Mouse (Mus musculus): ENCODE measurements at regions not wholly inside any gene's neighbourhood (a gene's known extent, or its start where the extent isn't known, plus 50 kb on each side); places are given as distances from the start of the nearest gene placed in this dataset.
"Not testable (repeated sequence)": the region's sequence is repeated elsewhere in the genome, so short reads cannot be mapped to it uniquely, and the experiment has no call there.

DNA sequence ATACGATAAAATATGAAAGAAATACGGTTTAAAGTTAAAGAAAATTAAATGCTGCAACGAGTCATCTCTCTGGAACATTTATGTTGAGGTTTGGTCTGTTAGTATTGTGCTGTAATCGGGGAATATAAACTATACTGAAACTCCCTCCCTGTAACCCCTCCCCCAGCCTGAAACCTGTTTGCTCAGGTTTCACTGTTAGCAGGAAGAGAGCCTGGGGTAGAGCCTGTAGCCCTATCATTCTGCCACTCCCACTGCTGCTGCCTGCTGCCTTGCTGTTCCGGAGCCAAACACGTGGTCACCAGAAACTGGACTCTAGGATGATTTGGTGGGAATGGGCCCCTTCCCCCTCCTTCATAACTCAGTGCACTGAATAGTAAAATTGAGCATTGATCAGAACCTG lies 127.3 kb upstream of the Tram1l1 start:
- not testable (repeated sequence) for DNase-seq

DNA sequence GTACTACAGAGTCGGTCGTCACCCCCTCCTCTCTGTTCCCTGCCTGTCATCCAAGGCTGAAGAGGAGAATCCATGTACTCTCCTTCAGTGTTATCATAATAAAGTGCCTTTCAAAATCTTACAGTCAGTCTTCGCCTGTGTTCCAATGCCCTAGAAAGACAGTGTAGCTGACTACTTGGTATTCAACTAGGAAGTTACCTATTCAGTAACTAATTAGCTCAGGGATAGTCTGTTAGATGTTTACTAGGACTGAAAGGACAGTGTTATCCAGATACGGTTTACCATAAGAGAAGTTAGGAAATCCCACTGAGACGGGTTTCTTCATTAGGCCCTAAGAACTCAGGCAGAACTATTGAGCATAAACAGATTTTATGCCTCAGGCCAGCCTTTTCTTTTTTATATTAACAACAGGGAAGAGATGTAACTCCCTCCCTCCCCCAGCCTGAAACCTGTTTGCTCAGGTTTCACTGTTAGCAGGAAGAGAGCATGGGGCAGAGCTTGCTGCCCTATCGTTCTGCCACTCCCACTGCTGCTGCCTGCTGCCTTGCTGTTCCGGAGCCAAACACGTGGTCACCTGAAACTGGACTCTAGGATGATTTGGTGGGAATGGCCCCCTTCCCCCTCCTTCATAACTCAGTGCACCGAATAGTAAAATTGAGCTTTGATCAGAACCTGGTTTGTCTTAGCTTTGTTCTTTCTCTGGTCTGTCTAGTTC lies 120.3 kb upstream of the Tram1l1 start:
- not testable (repeated sequence) for DNase-seq

DNA sequence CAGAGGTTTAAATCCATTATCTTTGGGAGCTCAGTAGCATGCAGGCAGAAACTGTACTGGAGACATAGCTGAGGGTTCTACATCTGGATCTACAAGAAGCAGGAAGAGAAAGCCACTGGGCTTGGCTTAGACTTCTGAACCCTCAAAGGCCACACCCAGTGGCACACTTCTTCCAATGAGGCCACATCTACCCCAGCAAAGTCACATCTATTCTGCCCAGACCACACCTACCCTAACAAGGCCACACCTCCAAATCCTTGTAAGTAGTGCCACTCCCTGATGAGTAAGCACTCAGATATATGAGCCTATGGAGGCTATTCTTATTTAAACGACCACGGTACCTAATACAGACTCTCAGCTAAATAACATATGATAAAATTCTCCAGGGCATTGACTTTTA lies 103.5 kb upstream of the Tram1l1 start:
- no peak for DNase-seq

DNA sequence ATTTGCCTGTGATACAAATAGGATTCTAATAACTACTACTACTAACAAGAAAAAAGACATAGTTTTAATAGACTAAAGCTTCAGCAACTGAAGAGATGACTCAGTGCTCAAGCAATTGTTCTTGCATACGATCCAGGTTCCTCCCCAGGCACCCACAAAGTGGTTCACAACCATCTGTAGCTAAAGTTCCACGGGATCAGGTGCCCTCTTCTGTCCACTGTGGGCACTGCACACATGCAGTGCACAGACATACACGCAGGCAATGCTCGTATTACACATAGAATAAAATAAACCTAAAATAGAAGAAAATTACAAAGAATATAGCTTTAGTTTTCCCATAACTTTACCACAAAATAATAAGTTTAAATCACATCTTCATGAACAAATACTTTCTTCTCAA lies 94.7 kb upstream of the Tram1l1 start:
- no peak for DNase-seq

DNA sequence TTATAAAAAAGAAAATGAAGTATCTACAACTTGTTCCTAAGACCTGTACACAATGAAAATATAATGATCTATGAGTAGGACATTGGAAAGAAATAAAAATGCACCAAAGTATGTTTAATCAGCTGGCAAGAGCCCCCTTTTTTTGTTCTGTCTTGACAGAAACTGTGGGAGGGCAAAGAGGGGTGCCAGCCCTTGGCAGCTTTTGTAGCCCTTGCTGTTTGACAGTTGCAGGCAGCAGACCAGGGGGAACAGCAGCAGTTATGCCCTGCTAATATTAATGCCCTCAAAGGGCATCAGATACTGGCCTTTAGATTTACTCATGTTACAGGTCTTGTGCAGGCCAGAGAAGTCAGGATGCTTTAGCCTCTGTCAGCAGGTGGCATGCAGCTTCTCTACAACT lies 93.0 kb upstream of the Tram1l1 start:
- no peak for DNase-seq

DNA sequence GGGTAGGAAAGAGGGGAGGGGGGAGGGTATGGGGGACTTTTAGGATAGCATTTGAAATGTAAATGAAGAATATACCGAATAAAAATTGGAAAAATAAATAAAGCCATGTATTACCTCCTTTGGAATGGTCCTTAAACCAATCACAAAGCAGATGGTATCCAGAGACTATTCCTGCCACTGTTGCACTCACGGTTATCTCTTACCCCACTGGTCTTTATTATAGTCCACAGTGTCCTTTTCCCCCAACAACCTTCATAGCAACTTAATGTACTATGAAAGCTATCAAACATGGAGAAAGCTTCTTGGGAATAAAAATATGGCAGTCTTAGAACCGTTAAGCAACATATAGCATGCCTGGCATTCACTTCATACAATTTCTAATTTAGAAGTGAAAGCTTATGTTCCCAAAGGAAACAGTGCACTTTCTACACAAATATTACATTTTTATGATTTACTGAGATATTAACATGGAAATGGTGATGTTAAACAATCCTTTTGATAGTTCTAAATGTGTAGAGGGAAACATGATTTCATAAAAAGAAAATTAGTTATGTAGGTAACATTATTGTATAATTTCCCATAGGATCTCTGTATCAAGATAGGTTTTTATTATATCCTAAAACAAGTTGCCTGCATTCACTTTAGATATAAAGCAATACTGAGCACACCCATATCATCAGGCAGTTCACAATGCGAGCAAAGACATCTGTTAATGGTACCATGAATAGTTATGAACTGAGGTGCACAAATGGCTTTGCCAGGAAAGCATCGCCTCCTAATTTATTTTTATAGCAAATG lies 79.5 kb upstream of the Tram1l1 start:
- no peak for DNase-seq

DNA sequence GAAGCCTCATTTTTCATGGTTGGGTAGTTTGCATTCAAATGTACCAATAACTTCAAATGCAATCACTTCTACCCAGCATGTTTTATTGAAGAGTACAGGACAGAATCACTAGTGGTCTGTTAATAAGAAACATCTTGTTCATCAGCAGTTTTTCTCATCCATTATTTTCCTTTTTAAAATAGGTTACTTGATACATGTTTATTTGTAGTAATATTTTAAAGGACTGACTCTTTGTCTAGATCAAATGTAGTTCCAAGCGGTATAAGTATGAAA lies 79.0 kb upstream of the Tram1l1 start:
- no peak for DNase-seq

DNA sequence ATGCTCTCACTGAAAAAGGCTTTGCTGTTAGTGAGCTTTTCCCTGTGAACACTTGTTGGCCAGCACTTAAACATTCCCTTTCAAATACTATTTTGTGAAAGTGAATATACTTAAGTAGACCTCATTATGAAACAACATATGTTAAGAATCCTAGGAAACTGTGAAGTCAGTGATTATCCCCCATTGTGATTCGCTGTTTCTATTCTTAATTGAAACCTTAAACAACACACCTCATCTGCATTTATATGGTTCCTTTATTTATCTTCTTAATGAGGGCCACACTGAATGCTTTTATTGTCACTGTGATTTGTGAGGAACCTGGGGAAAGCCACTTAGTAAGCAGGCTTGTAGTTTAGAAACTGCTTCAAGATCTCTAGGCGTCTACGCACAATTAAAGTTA lies 58.5 kb upstream of the Tram1l1 start:
- DNase-seq, result no peak

DNA sequence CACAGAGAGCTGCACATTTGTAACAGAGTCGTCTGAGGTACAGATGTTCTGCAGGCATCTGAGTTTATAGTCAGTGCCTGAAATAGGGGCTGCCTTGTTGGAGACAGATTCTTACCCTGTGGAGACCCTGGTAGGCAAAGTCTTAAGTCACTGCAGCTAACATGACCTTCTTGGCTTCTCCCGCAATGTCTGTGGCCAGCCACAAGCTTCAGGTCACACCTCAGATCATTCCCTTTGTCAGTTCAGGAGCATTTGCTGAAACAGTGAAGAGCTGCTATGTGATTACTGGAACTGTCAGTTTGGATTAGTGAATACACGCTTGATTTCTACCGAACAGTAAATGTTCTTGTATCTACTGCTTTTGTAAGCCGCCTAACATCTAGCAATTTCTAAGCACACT lies 53.8 kb upstream of the Tram1l1 start:
- DNase-seq, result no peak

DNA sequence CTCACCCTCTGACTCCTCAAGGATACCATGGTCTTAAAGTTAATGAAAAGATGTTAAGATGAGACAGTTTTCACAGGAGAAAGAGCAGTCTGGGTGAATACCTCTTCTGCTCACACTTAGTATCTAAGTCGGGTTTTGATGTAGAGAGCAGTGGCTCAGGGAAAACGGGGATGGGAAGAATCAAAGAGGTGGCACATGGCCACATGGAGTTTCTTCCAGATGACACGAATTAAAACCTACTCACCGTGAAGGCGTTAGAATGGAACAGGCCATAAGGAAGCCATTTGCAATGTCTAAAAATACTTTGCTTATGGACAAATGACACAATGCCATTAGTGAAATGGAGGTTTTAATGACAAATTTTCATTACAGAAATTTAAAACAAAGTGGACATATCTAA lies 50.1 kb upstream of the Tram1l1 start:
- DNase-seq, result no peak
